Mouse (Mus musculus): Measurements from ENCODE around the gene Tsku.

GRCm38 (mm10) chr7:98360621-98360990 lies 522 bp downstream of the Tsku start:
- no peak for TF ChIP-seq CTCF (IDR thresholded peaks at IDR 0.05; ENCODE audit: low read depth)
- TF ChIP-seq EP300 (IDR thresholded peaks at IDR 0.05; ENCODE audit: low read depth): no peak

Data from liver, embryonic 14.5 days (tissue).